Mouse (Mus musculus): ENCODE measurements around the gene Irs3. TPM values are rescaled to one million over a fixed set of nuclear protein-coding genes. Genes with fewer than 3 reads are reported as not detected.

The Irs3 gene
- polyA plus RNA-seq, 1 experiment from 2014 or later = 0.16 TPM

DNA sequence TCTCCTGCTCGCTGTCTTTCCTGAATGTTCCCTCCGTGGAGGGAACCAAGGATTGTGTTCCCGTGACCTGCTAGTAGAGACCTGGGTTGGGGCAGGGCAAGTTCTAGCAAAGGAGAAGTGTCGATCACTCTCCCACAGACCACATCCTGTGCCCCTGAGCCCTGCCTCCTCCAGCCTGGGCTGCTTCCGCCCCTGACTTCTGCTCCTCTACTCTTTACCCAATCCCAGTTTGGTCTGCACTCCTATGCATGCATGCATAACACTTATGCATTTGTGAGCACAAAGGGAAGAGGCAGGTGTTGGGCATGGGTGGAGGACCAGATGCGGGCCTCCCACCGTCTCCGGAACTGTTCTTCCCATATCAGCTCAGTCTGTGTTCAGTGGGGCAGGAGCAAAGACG is 14.3 kb downstream of the Irs3 start:
- peaks cover 12% of the 10 kb centered on the region for H3K36me3 ChIP-seq (ENCODE audit: control insufficient read depth, insufficient read depth, low read length)
- peak overlapping the region; percentile 64; the same call in 1 of the 2 replicates for H3K27ac ChIP-seq (ENCODE audit: low read depth, low read length)
- H3K9me3 ChIP-seq (ENCODE audit: control insufficient read depth, low read length) = no peaks in the 10 kb centered on the region
- no peaks in the 10 kb centered on the region for H3K27me3 ChIP-seq (replicated peaks; ENCODE audit: control insufficient read depth, insufficient read depth, low read length)
- no peak for ATAC-seq
- no peak overlapping the region; the same call in 1 of the 2 replicates for H3K4me3 ChIP-seq (ENCODE audit: low read length)
- 67% methylated on average over 9 of the region's 9 CpGs for WGBS
- H3K4me1 ChIP-seq (ENCODE audit: control insufficient read depth, insufficient read depth, low read depth, low read length) = peaks cover 29% of the 10 kb centered on the region
- H3K9ac ChIP-seq (ENCODE audit: low read depth, low read length) = peak overlapping the region; percentile 47; the same call in 1 of the 2 replicates
- H3K4me2 ChIP-seq (ENCODE audit: low read length) = peak overlapping the region; percentile 97

DNA sequence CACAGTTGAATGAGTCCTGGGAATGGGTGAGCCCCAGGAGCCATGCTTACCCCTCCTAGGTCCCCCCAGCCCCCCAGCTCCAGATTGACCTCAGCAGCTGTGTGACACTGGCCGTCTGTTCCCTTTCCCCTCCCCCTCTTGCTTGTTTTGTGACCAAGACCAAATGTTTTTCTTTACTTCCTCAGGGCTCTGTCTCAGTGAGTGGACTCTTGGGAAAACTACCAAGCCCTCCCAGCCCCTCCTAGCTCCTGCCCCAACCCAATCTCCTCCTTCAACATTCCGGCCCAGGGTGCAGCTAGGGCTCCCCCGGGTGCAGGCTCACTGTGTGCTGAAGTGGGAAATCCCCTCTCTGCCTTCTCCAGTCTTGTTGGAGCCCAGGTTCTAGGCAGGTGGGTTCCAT is 14.9 kb downstream of the Irs3 start:
- WGBS = 30% methylated on average over 3 of the region's 3 CpGs
- Histone ChIP-seq H3K9me3 (ENCODE audit: control insufficient read depth, low read length) (no peaks in the 10 kb centered on the region), H3K4me3 (ENCODE audit: low read length) (peak overlapping the region; percentile 99; the same call in 1 of the 2 replicates), H3K9ac (ENCODE audit: low read depth, low read length) (peak overlapping the region; percentile 47), H3K4me2 (ENCODE audit: low read length) (peak overlapping the region; percentile 97), H3K4me1 (ENCODE audit: control insufficient read depth, insufficient read depth, low read depth, low read length) (peaks cover 29% of the 10 kb centered on the region), H3K27me3 (replicated peaks; ENCODE audit: control insufficient read depth, insufficient read depth, low read length) (no peaks in the 10 kb centered on the region), H3K36me3 (ENCODE audit: control insufficient read depth, insufficient read depth, low read length) (peaks cover 8% of the 10 kb centered on the region), H3K27ac (ENCODE audit: low read depth, low read length) (peak overlapping the region; percentile 64; the same call in 1 of the 2 replicates)
- no peak for ATAC-seq

DNA sequence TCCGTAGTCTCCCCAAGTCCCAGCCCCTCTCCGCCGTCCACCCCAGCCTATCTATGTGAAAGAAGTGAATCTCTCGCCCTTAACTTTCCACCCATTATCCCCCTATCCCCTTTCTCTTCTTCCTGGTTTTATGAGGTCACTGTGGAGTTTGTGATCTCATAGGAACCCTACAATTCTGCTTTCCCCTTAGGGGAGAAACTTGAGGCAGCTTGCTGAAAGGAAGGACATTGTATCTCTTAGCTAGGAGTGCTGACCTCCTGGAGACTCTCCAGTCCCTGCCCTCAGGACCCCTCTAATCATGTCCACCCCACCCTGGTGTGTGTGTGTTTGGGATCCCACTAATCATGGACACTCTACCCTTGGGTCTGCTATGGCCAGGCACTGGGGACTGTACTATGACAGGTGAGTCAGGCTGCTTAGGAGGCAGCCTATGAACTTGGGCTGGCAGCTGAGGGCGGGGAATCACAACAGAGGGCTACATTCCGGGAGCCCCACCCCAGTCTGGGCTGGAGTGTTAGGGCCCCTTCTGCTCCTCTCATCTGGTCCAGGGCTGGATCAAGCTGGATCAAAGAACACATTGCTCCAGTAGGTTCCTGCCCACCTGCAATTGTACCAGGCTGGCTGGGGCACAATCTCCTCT is 15.5 kb downstream of the Irs3 start:
- Histone ChIP-seq H3K4me1 (ENCODE audit: control insufficient read depth, insufficient read depth, low read depth, low read length) (peaks cover 29% of the 10 kb centered on the region), H3K4me2 (ENCODE audit: low read length) (peak overlapping the region; percentile 97), H3K9ac (ENCODE audit: low read depth, low read length) (peak overlapping the region; percentile 92), H3K36me3 (ENCODE audit: control insufficient read depth, insufficient read depth, low read length) (peaks cover 5% of the 10 kb centered on the region; the same call in 1 of the 2 replicates), H3K27ac (ENCODE audit: low read depth, low read length) (peak overlapping the region; percentile 37; the same call in 1 of the 2 replicates), H3K4me3 (ENCODE audit: low read length) (peak overlapping the region; percentile 99), H3K9me3 (ENCODE audit: control insufficient read depth, low read length) (no peaks in the 10 kb centered on the region), H3K27me3 (replicated peaks; ENCODE audit: control insufficient read depth, insufficient read depth, low read length) (no peaks in the 10 kb centered on the region)
- 25% methylated on average over 6 of the region's 6 CpGs for WGBS
- ATAC-seq = no peak

DNA sequence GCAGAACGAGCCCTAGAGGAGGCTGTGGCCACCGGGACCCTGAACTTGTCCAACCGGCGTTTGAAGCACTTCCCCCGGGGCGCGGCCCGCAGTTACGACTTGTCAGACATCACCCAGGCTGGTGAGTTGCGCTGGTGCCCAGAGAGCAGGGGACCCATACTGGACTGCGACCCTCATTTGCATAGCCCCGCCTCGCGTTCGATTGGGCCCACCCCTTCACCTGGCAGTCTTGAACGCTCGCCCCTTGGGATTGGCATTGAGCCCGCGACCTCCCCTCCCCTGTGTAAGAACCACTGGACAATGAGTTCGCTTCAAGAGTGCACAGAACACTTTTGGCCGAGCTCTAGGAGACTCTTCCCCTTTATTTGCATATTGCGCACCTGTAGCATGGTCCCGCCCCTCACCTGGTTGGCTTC is 16.2 kb downstream of the Irs3 start:
- peak overlapping the region; percentile 92 for H3K9ac ChIP-seq (ENCODE audit: low read depth, low read length)
- peaks cover 5% of the 10 kb centered on the region; the same call in 1 of the 2 replicates for H3K36me3 ChIP-seq (ENCODE audit: control insufficient read depth, insufficient read depth, low read length)
- H3K4me3 ChIP-seq (ENCODE audit: low read length) = peak overlapping the region; percentile 99
- no peaks in the 10 kb centered on the region for H3K27me3 ChIP-seq (replicated peaks; ENCODE audit: control insufficient read depth, insufficient read depth, low read length)
- peak overlapping the region; percentile 92 for H3K27ac ChIP-seq (ENCODE audit: low read depth, low read length)
- WGBS = under 1% methylated on average over 23 of the region's 23 CpGs
- H3K4me2 ChIP-seq (ENCODE audit: low read length) = peak overlapping the region; percentile 97
- H3K4me1 ChIP-seq (ENCODE audit: control insufficient read depth, insufficient read depth, low read depth, low read length) = peaks cover 29% of the 10 kb centered on the region
- peak; percentile 19; the same call in 1 of the 2 replicates for ATAC-seq
- no peaks in the 10 kb centered on the region for H3K9me3 ChIP-seq (ENCODE audit: control insufficient read depth, low read length)

DNA sequence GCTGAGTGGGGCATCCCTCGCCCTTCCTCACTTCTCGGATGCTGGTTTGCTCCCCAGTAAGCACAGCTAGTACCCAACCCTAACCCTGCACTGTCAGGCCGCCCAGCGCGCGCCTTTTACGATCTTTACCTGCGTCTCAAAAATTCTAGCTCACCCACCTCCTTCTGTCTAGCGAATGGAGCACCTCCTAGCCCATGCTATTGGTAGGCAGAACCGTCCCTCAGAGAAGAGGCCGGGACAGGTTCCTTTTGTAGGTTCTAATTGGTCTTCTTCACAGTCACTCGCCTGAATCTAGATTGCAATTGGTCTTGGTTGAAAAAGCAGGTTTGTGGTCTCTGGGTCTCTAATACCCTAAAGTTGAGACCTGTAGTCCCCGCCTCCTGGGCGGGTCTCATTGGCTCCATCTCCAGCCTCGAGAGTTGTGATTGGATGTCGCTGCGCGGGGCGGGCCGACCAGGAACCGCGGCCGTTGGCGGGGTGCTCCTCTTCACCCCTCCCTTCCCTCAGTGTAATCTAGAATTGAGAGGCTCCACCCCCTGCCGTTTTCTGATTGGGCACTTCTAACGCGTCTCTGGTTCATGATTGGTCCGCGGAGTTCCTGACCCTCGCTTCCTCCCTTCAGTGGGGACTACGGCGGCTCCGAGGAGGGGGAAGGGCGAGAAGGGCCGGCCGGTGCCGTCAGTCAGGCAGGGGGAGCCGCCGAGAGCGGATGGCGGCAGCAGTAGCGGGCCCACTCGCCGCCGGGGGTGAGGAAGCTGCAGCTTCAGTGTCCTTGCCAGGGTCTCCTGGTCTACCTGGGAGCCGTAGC is 16.8 kb downstream of the Irs3 start, which contains the start of the genes Fbxo24, Lrch4 and Gm20605:
Gene Fbxo24, minus strand, starts transcription at position 505 of the 808 bp plus-strand sequence.
Gene Lrch4, plus strand, starts transcription at position 624 of the 808 bp plus-strand sequence.
Gene Gm20605, plus strand, starts transcription at position 678 of the 808 bp plus-strand sequence.
- Histone ChIP-seq H3K4me2 (ENCODE audit: low read length) (peak within 1 kb of the TSS; percentile 97), H3K27ac (ENCODE audit: low read depth, low read length) (peak within 1 kb of the TSS; percentile 92), H3K9ac (ENCODE audit: low read depth, low read length) (peak within 1 kb of the TSS; percentile 92), H3K4me1 (ENCODE audit: control insufficient read depth, insufficient read depth, low read depth, low read length) (peaks cover 29% of the 10 kb centered on the region), H3K27me3 (replicated peaks; ENCODE audit: control insufficient read depth, insufficient read depth, low read length) (no peaks in the 10 kb centered on the region), H3K4me3 (ENCODE audit: low read length) (peak within 1 kb of the TSS; percentile 99), H3K36me3 (ENCODE audit: control insufficient read depth, insufficient read depth, low read length) (no peaks in the 10 kb centered on the region; the same call in 1 of the 2 replicates), H3K9me3 (ENCODE audit: control insufficient read depth, low read length) (no peaks in the 10 kb centered on the region)
- WGBS = under 1% methylated on average over 44 of the region's 46 CpGs
- ATAC-seq = peak; percentile 99

DNA sequence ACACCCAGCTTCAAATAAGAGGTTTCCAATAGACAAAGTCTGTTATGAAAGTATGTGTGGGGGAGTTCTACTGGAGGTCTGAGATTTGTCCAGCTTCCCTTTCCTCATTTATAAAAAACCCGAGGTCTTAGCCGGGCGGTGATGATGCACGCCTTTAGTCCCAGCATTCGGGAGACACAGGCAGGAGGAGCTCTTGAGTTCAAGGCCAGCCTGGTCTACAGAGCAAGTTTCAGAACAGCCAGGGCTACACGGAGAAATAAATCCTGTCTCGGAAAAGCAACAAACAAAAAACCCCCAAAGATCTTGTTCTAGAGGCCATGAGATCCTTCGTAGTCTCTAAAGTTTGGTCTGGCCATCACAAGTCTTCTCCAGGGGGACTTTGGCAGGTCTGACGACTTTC is 17.5 kb downstream of the Irs3 start:
- H3K4me1 ChIP-seq (ENCODE audit: control insufficient read depth, insufficient read depth, low read depth, low read length) = peaks cover 29% of the 10 kb centered on the region
- peak overlapping the region; percentile 91 for H3K27ac ChIP-seq (ENCODE audit: low read depth, low read length)
- peak overlapping the region; percentile 80 for H3K4me2 ChIP-seq (ENCODE audit: low read length)
- H3K9me3 ChIP-seq (ENCODE audit: control insufficient read depth, low read length) = no peaks in the 10 kb centered on the region
- peak overlapping the region; percentile 81 for H3K9ac ChIP-seq (ENCODE audit: low read depth, low read length)
- ATAC-seq = no peak
- H3K4me3 ChIP-seq (ENCODE audit: low read length) = peak overlapping the region; percentile 99
- no peaks in the 10 kb centered on the region for H3K27me3 ChIP-seq (replicated peaks; ENCODE audit: control insufficient read depth, insufficient read depth, low read length)
- WGBS = 6% methylated on average over 9 of the region's 9 CpGs
- no peaks in the 10 kb centered on the region for H3K36me3 ChIP-seq (ENCODE audit: control insufficient read depth, insufficient read depth, low read length)

DNA sequence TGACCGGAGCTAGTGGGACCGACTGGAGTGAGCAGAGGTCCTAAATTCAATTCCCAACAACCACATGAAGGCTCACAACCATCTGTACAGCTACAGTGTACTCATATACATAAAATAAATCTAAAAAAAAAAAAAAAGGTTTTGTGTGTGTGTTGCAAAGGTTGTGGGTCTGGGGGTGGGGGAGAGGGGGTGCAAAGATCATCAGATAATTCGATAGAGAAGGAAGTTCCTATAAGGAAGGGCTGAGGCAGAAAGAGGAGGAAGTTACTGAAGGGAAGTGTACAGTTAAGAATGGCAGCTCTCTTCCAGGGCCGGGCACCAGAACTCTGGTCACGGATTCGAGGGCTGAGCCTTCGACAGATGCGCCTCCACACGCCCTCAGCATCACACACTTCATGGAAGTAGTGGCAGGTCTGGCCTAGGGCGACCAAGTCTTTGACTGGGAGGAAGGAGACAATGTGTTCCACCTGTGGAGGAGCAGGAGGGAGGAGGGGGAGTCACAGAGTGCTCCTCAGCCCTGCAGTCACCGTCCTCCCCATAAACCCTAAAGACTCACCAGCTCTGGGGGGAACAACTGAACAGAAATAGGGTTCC is 21.5 kb downstream of the Irs3 start:
- no peaks in the 10 kb centered on the region for H3K36me3 ChIP-seq (ENCODE audit: control insufficient read depth, insufficient read depth, low read length)
- no peaks in the 10 kb centered on the region for H3K9me3 ChIP-seq (ENCODE audit: control insufficient read depth, low read length)
- no peaks in the 10 kb centered on the region for H3K27me3 ChIP-seq (replicated peaks; ENCODE audit: control insufficient read depth, insufficient read depth, low read length)
- H3K4me2 ChIP-seq (ENCODE audit: low read length) = no peak overlapping the region
- no peak overlapping the region for H3K9ac ChIP-seq (ENCODE audit: low read depth, low read length)
- no peak overlapping the region for H3K27ac ChIP-seq (ENCODE audit: low read depth, low read length)
- 83% methylated on average over 11 of the region's 11 CpGs for WGBS
- peaks cover 4% of the 10 kb centered on the region; the same call in 1 of the 2 replicates for H3K4me1 ChIP-seq (ENCODE audit: control insufficient read depth, insufficient read depth, low read depth, low read length)
- no peak overlapping the region for H3K4me3 ChIP-seq (ENCODE audit: low read length)
- ATAC-seq = no peak

DNA sequence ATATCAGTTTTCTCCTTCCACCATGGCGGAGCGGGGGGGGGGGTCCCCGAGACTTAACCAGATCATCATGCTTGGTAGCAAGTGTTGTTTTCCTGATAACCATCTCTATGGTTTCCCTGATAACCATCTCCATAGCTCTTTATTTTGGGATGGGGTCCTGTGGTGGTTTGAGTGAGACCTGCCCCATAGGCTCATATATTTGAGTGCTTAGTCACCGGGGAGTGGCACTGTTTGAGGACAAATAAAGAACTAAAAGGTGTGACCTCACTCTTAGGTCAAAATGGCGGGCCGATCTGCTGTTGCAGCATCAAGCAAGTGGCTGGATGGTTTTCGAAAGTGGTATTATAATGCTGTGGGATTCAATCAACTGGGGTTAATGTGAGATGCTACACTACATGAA is 30.2 kb downstream of the Irs3 start:
- ATAC-seq = no peak

More for the DNA sequence above, 30.2 kb downstream of the Irs3 start:
- Histone ChIP-seq H3K4me2 (ENCODE audit: low read length) (no peak overlapping the region), H3K9me3 (ENCODE audit: control insufficient read depth, low read length) (no peaks in the 10 kb centered on the region), H3K9ac (ENCODE audit: low read depth, low read length) (no peak overlapping the region), H3K36me3 (ENCODE audit: control insufficient read depth, insufficient read depth, low read length) (no peaks in the 10 kb centered on the region), H3K4me1 (ENCODE audit: control insufficient read depth, insufficient read depth, low read depth, low read length) (no peaks in the 10 kb centered on the region), H3K27ac (ENCODE audit: low read depth, low read length) (no peak overlapping the region), H3K4me3 (ENCODE audit: low read length) (no peak overlapping the region), H3K27me3 (replicated peaks; ENCODE audit: control insufficient read depth, insufficient read depth, low read length) (no peaks in the 10 kb centered on the region)
- 89% methylated on average over 7 of the region's 7 CpGs for WGBS

Data from hindbrain, embryonic 16.5 days (tissue).